Mouse (Mus musculus): Measurements from ENCODE around the gene Ngf. TPM values are rescaled to one million over a fixed set of nuclear protein-coding genes. Genes with fewer than 3 reads are reported as not detected.
A peak's percentile ranks its signal among the peaks of the same experiment; 100 is the strongest.

Gene Ngf
- total and polyA plus RNA-seq, 2 experiments from 2014 or later: 1.1 to 2.8 TPM

DNA sequence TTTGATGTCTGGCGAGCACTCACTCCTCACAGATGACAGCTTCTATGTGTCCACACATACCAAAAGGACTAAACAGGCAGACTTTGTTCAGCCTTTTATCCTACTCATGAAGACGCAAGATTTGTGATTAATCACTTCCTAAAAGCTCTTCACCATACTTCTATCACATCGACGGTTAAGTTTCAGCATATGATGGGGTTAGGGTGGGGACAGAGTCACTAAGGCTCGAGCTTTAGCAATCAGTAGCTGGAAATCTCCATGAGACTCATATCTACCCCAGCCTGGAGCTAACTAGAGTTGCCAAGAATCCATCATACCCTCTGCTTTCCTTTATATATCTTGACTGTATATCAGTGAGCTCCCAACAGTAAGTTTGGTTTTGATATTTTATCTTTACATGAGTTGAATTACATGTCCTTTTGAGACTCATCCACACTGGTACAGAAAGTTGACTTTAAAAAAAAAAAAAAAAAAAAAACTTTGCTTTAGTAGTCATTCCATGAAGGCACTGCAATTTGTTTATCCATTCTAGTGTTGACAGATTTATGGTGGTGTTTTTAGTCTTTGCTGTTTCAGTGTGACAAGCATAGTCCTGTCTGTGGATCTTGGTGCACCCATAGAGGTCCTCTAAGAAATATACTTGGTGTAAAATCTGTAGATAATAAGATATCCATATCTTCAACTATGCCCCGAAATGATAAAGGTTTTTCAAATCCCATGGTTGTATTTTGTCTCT, 84.4 kb downstream of the Ngf start:
- no peaks in the 10 kb centered on the region for H3K9me3 ChIP-seq (ENCODE audit: low read length)
- H3K27ac ChIP-seq: no peak overlapping the region
- DNase-seq (ENCODE audit: low spot score) (no peak), ATAC-seq (no peak)
- H3K4me1 ChIP-seq (ENCODE audit: insufficient read depth, low read length): no peaks in the 10 kb centered on the region
- TF ChIP-seq CTCF (IDR thresholded peaks at IDR 0.05; ENCODE audit: low read depth): no peak
- no peak overlapping the region for H3K4me2 ChIP-seq (ENCODE audit: low read depth, low read length)
- WGBS: 83% methylated on average over 6 of the region's 6 CpGs
- no peak overlapping the region for H3K9ac ChIP-seq (replicated peaks; ENCODE audit: low read length)
- H3K4me3 ChIP-seq (ENCODE audit: low read length): no peak overlapping the region
- H3K27me3 ChIP-seq (ENCODE audit: insufficient read depth, low read length): no peaks in the 10 kb centered on the region
- H3K36me3 ChIP-seq (ENCODE audit: insufficient read depth, low read length): no peaks in the 10 kb centered on the region

GRCm38 (mm10) chr3:102556108-102556507, 86.4 kb downstream of the Ngf start:
- Histone ChIP-seq H3K27ac (no peak overlapping the region), H3K36me3 (ENCODE audit: insufficient read depth, low read length) (no peaks in the 10 kb centered on the region), H3K9me3 (ENCODE audit: low read length) (no peaks in the 10 kb centered on the region), H3K4me1 (ENCODE audit: insufficient read depth, low read length) (no peaks in the 10 kb centered on the region), H3K9ac (replicated peaks; ENCODE audit: low read length) (no peak overlapping the region), H3K27me3 (ENCODE audit: insufficient read depth, low read length) (no peaks in the 10 kb centered on the region), H3K4me2 (ENCODE audit: low read depth, low read length) (no peak overlapping the region), H3K4me3 (ENCODE audit: low read length) (no peak overlapping the region)
- 54% methylated on average over 1 of the region's 1 CpGs for WGBS
- no peak for TF ChIP-seq CTCF (IDR thresholded peaks at IDR 0.05; ENCODE audit: low read depth)
- no peak for ATAC-seq
- DNase-seq (ENCODE audit: low spot score): peak; percentile 3

DNA sequence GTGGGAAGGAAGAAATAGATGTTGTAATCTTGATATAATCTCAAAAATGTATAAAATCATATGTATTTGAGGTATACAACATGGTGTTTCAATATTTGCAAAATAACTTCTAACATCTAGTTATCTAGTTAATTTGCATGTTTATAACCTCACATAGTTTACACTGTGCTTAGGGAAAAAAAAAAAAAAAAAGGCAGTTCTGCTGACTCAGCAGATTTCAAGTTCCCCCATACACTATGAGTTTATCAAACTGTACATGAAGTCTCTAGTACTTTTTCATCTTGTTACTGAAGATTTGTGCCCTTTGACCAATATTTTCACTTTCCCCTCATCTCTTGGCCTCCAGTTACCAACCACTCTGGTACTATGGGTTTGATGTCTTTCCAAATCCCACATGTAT, 86.9 kb downstream of the Ngf start:
- Histone ChIP-seq H3K4me1 (ENCODE audit: insufficient read depth, low read length) (no peaks in the 10 kb centered on the region), H3K4me3 (ENCODE audit: low read length) (no peak overlapping the region), H3K36me3 (ENCODE audit: insufficient read depth, low read length) (no peaks in the 10 kb centered on the region), H3K27me3 (ENCODE audit: insufficient read depth, low read length) (no peaks in the 10 kb centered on the region), H3K9ac (replicated peaks; ENCODE audit: low read length) (no peak overlapping the region), H3K9me3 (ENCODE audit: low read length) (no peaks in the 10 kb centered on the region), H3K4me2 (ENCODE audit: low read depth, low read length) (no peak overlapping the region), H3K27ac (no peak overlapping the region)
- no peak for TF ChIP-seq CTCF (IDR thresholded peaks at IDR 0.05; ENCODE audit: low read depth)
- DNase-seq (ENCODE audit: low spot score) (no peak), ATAC-seq (no peak)
